Mouse (Mus musculus): Measurements from ENCODE around the gene Ostm1. TPM values are rescaled to one million over a fixed set of nuclear protein-coding genes. Genes with fewer than 3 reads are reported as not detected.
A peak's percentile ranks its signal among the peaks of the same experiment; 100 is the strongest.

Ostm1 gene
- total RNA-seq, 2 experiments from 2014 or later: 32.0 to 34.1 TPM

DNA sequence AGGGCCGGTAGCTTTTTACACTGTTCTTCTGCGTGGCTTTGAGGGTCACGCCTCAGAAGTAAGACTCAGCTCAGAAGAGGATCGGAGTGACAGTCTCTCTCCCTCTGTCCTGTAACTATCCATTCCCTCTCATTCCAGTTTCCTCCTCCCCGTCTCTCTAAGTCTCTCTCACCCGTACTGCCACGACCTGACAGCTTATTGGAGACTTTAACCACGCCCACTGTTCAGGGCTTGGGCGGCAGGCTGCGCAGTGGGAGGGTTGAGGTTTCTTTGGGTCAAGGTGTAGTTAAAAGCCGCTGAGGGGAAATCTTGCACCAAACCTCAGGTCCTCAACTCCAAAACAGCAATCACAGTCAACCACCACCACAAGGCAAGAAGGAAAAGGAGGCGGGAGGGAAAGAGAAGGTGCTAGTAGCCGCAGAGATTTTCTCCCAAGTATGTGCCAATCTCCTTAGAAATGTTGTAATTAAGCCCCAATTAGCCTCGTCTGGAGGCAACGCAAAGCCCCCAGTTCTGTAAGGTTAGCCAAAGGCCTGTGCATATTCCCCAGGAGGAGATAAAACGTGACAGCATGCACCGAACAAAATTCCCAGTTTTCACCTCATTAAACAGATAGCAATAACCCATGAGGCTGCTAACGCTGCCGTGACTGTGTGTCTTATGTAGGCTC is 131.9 kb downstream of the Ostm1 start:
- intact Hi-C loops (cut with DNase I): no loop called here
- DNase-seq: no peak

DNA sequence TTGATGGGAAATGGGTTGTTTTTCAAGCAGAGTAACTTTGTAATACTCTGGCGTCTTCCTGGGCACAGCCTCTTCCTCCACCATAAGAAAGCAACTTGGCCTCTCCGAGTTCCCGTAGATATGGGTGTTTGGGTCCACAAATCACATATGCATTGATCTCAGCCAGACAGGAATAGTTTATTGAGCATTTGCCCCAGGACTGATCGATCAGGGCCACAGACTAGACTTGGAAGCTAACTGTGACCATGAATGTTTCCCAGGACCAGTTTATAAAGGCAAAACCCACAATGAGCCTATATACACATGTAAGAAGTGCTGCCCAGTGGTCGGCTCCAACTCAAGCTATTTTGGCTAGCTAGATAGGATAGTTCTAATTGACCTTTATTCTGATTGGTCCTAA is 138.5 kb downstream of the Ostm1 start:
- intact Hi-C loops (cut with DNase I): no loop called here

DNA sequence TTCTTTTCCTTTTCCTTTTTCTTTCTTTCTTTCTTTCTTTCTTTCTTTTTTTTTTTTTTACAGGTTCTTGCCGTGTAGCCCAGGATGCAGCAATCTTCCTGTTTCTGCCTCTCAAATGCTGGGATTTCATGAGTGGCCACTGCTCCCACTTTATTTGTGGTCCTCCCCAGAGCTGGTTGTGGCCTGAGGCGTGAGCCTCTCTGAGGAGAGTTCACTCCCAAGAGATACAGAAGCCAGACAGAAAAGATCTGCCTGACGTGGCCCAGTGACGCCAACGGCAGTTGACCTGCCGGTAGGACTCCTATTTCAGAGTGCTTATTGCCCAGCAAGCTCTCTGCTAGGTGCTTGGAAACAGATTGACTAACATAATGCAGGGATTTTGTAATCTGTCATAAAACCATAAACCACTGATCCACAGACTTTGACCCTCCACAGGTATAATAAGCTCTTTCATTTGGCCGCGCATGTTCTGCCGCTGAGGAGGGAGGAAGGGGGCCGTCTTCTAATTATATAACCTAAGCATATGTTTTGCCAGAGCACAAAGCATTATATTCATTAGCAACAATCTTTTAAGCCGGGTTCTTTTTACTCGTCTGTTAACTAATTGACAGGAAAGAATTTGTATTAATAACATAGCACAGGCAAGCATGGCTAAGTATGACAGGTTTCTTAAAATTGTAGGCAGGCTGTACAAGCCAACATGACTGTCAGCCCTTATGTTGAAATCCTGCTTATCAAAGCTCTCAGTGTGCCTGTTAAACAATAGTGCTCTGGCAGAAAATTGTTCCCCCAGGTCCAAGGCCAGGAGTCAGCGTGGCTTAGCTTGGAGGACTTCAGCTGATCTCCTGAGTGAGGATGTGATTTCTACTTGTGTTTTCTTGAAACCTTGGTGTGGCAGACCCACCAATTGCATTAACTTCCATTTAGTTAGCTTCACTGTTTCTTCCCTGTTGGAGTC is 139.9 kb downstream of the Ostm1 start:
- intact Hi-C loops (cut with DNase I): no loop called here
- DNase-seq: no peak

More for the DNA sequence above, 138.5 kb downstream of the Ostm1 start:
- DNase-seq: no peak

DNA sequence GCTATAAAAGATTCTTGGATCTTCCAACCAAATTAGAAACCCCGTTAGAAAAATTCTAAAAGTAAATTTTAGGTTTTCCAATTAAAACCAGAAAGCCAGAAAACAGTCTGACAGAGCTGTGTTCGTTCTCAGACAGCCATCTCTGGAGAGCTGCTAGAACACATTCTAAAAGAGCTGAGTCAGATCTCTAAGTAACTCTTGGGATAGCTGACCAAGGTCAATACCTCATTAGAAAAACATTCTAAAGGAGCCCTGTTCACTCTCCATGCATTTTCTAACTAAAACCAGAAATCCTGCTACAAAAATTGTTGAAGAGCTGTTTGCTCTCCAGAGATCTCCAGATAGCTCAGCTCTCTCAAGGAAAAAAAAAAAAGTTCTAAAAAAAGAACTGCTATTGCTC is 146.0 kb downstream of the Ostm1 start:
- no peak for DNase-seq
- intact Hi-C loops (cut with DNase I): no loop called here

DNA sequence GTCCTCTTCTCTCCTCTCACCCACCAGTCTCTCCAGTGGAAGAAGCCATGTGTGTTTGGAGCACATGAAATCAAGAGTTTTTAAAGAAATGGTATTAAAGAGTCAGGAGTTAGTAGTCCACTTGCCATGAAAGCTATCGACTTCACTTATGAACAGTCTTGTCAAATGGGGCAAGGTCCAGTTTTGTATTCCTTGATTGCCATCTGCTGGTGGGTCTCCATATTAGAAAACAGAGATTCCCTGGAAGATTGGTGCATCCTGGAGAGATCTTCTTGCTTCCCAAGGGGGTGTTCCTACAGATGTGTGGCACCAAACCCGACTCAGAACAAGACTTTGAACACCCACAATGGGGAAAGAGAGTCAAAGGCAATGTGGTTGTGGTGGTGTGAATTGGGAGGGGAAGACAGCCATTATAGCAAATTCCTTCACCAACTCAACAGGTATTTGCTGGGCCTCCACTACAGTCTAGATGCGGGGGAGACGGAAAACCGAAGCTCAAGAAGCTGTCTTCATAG is 151.0 kb downstream of the Ostm1 start:
- peak; percentile 7 for DNase-seq
- intact Hi-C loops (cut with DNase I): loop anchor here (5.0 kb wide), 1 partner anchor 427 kb away; no protein-coding TSS in a partner anchor

DNA sequence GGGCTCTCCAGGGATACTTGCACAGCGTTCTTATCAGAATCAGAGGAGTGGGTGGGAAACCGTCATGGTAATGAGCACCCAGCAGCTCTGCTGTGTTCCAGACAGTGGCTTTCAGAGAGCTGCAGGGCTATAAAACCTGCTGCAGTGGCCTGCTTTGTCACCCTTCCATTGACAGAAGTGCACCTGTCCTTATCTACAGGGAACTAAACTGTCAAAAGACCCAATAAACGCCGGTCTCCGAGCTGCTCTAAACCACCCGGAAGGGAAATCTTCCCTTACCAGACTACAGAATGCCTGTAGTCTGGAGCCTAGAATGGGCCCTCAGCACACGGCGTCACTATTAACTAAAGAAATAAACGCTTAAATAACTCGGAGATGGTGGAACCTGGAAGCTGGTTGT is 168.2 kb downstream of the Ostm1 start:
- no peak for DNase-seq
- intact Hi-C loops (cut with DNase I): no loop called here

Other genes starting within 250 kb of the Ostm1 start
- 1 to 10 TPM; 5.0 to 5.3 TPM for gene Afg1l, start 105.3 kb upstream of the Ostm1 start, total RNA-seq (2021)
- gene Snx3, start 81.8 kb upstream of the Ostm1 start, total RNA-seq (2021): 100 to 1,000 TPM; 164 to 170 TPM
- gene Nr2e1, start 190 bp upstream of the Ostm1 start, total RNA-seq (2021): 10 to 100 TPM; 11.1 to 13.1 TPM
- 10 to 100 TPM; 42.9 to 50.5 TPM for gene Sec63, start 177.7 kb downstream of the Ostm1 start, total RNA-seq (2021)

Measured in left cerebral cortex, postnatal 4 days (tissue).